Mouse (Mus musculus) G1E-ER4 (cell line): Measurements from ENCODE around the gene Pla1a. TPM values are rescaled to one million over a fixed set of nuclear protein-coding genes. Genes with fewer than 3 reads are reported as not detected.

Source experiments
- GATA1 ChIP-seq: IDR thresholded peaks from one replicate; pipeline ENCODE4 v1.8.0; 2012; ENCODE audit warnings: low read length, inconsistent platforms
- polyA plus RNA-seq: library from polyadenylated mRNA; stranded (reverse); fragments of >175 nt; gene quantifications from 2 replicates; pipeline ENCODE4 v1.2.3, GENCODE M21; 2012

The Pla1a gene
- polyA plus RNA-seq, 1 experiment, result not detected

- no peak for TF ChIP-seq GATA1
Observed at GRCm38 (mm10) chr16:38445576-38445975, 12.6 kb upstream of the Pla1a start.

GRCm38 (mm10) chr16:38445046-38445445, 12.1 kb upstream of the Pla1a start:
- TF ChIP-seq GATA1, result no peak

GRCm38 (mm10) chr16:38443721-38444464, 10.9 kb upstream of the Pla1a start:
- TF ChIP-seq GATA1, result no peak

- TF ChIP-seq GATA1, result no peak
Observed at GRCm38 (mm10) chr16:38442216-38442615, 9.3 kb upstream of the Pla1a start.

GRCm38 (mm10) chr16:38441611-38442010, 8.7 kb upstream of the Pla1a start:
- no peak for TF ChIP-seq GATA1

- no peak for TF ChIP-seq GATA1
Observed at GRCm38 (mm10) chr16:38440403-38440802, 7.5 kb upstream of the Pla1a start.

GRCm38 (mm10) chr16:38439190-38439589, 6.2 kb upstream of the Pla1a start:
- no peak for TF ChIP-seq GATA1

GRCm38 (mm10) chr16:38434295-38434795, 1.4 kb upstream of the Pla1a start:
- no peak for TF ChIP-seq GATA1

GRCm38 (mm10) chr16:38433514-38433913, 569 bp upstream of the Pla1a start:
- TF ChIP-seq GATA1, result no peak

- no peak for TF ChIP-seq GATA1
Observed at GRCm38 (mm10) chr16:38431446-38432185, 1.3 kb downstream of the Pla1a start.

- TF ChIP-seq GATA1, result no peak
Observed at GRCm38 (mm10) chr16:38425799-38426198, 7.1 kb downstream of the Pla1a start.

- TF ChIP-seq GATA1, result no peak
Observed at GRCm38 (mm10) chr16:38425374-38425773, 7.6 kb downstream of the Pla1a start.

- TF ChIP-seq GATA1, result no peak
Observed at GRCm38 (mm10) chr16:38414953-38415352, 18.0 kb downstream of the Pla1a start.

GRCm38 (mm10) chr16:38408416-38408815, 24.5 kb downstream of the Pla1a start:
- no peak for TF ChIP-seq GATA1

GRCm38 (mm10) chr16:38407584-38407983, 25.4 kb downstream of the Pla1a start:
- no peak for TF ChIP-seq GATA1

GRCm38 (mm10) chr16:38406708-38407107, 26.2 kb downstream of the Pla1a start:
- TF ChIP-seq GATA1, result no peak

- TF ChIP-seq GATA1, result no peak
Observed at GRCm38 (mm10) chr16:38406293-38406692, 26.7 kb downstream of the Pla1a start.
